ENCODE assay signal across 8 mouse cellular contexts in the genomic region with DNA sequence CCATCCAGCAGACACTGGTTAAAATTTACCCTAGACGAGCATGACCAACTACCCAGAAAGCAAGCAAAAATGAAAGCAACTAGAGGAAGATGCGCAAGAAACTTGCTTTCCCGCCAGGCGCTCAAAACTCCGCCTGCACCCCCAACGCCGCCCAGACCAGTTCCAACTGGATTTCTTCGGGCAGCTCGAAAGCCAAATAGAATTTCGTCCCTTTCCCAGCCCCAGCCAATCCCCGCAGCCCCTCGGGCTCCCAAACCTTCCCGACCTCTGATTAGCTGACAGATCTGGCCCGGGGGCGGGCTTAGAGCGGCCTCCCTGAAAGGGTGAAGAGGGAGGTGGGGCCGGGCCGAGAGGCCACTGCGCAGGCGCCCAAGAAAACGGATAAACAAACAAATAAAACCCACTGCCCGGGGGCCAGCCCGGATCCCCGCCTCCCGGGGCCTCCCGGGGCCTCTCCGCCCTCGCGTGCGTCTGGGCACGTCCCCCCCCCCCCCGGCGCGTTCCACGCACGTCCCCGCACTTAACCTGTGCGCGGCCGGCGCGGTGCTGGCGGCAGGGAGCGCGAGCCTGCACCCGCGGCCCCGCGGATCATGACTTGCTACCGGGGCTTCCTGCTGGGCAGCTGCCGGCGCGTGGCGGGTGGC. TPM values are rescaled to one million over a fixed set of nuclear protein-coding genes. Genes with fewer than 3 reads are reported as not detected.
DNase-seq lines count a peak whose midpoint lies in the region; ATAC-seq and TF ChIP-seq lines count a peak whose summit lies in the region.

A gene (plus strand): TSS at position 349 of the 644 bp plus-strand sequence.

- no peak for TF ChIP-seq CTCF in E14TG2a.4 (conservative IDR thresholded peaks at IDR 0.05; ENCODE audit: low read length)
- TF ChIP-seq CTCF in heart, postnatal 0 days (IDR thresholded peaks at IDR 0.05; ENCODE audit: low read depth) = no peak
- no peak for TF ChIP-seq CTCF in testis, adult 2 months (IDR thresholded peaks at IDR 0.05; ENCODE audit: control insufficient read depth, insufficient read depth, insufficient replicate concordance, low read depth, low read length)

- H3K9me3 ChIP-seq in E14TG2a.4 (ENCODE audit: low read length) = no peaks in the 10 kb centered on the region
- H3K9me3 ChIP-seq in forebrain, embryonic 12.5 days = no peaks in the 10 kb centered on the region
- H3K9me3 ChIP-seq in heart, postnatal 0 days (replicated peaks; ENCODE audit: control insufficient read depth, low read length) = no peaks in the 10 kb centered on the region
- H3K9me3 ChIP-seq in liver, embryonic 16.5 days (replicated peaks; ENCODE audit: control insufficient read depth, low read length) = no peaks in the 10 kb centered on the region
- no peaks in the 10 kb centered on the region for H3K9me3 ChIP-seq in neural tube, embryonic 13.5 days

- TF ChIP-seq EP300 in heart, postnatal 0 days (IDR thresholded peaks at IDR 0.05; ENCODE audit: low read depth) = peak; percentile 49

- H3K4me3 ChIP-seq in E14TG2a.4 (replicated peaks; ENCODE audit: low read length) = peak within 1 kb of the TSS; percentile 90
- H3K4me3 ChIP-seq in forebrain, embryonic 12.5 days (replicated peaks) = peak within 1 kb of the TSS; percentile 81
- H3K4me3 ChIP-seq in heart, postnatal 0 days (ENCODE audit: low read depth, low read length) = peak within 1 kb of the TSS; percentile 89
- peak within 1 kb of the TSS; percentile 100 for H3K4me3 ChIP-seq in liver, embryonic 16.5 days (ENCODE audit: low read depth, low read length)
- peak within 1 kb of the TSS; percentile 92 for H3K4me3 ChIP-seq in neural tube, embryonic 13.5 days
- H3K4me3 ChIP-seq in testis, adult 2 months (ENCODE audit: control insufficient read depth, low read depth, low read length) = peak within 1 kb of the TSS; percentile 92

- peaks cover 10% of the 10 kb centered on the region; the same call in 1 of the 2 replicates for H3K36me3 ChIP-seq in E14TG2a.4 (ENCODE audit: insufficient read depth, low read length)
- H3K36me3 ChIP-seq in forebrain, embryonic 12.5 days (replicated peaks) = no peaks in the 10 kb centered on the region
- no peaks in the 10 kb centered on the region for H3K36me3 ChIP-seq in heart, postnatal 0 days (replicated peaks; ENCODE audit: control insufficient read depth, insufficient read depth, low read length)
- no peaks in the 10 kb centered on the region for H3K36me3 ChIP-seq in liver, embryonic 16.5 days (ENCODE audit: control insufficient read depth, insufficient read depth)
- H3K36me3 ChIP-seq in neural tube, embryonic 13.5 days = no peaks in the 10 kb centered on the region
- no peaks in the 10 kb centered on the region for H3K36me3 ChIP-seq in testis, adult 2 months (ENCODE audit: control insufficient read depth, insufficient read depth, low read length)

- peak within 1 kb of the TSS; percentile 86 for H3K27ac ChIP-seq in forebrain, embryonic 12.5 days
- peak within 1 kb of the TSS; percentile 96 for H3K27ac ChIP-seq in heart, postnatal 0 days (ENCODE audit: low read depth)
- H3K27ac ChIP-seq in liver, embryonic 16.5 days (ENCODE audit: low read length) = peak within 1 kb of the TSS; percentile 98
- peak within 1 kb of the TSS; percentile 92 for H3K27ac ChIP-seq in neural tube, embryonic 13.5 days (replicated peaks)
- peak within 1 kb of the TSS; percentile 74 for H3K27ac ChIP-seq in testis, adult 2 months (ENCODE audit: control insufficient read depth, insufficient read depth, low read depth, low read length)

- no peak; the same call in 1 of the 2 replicates for TF ChIP-seq POLR2A in testis, adult 2 months (IDR thresholded peaks at IDR 0.05; ENCODE audit: control insufficient read depth, low read depth, low read length)

- no peaks in the 10 kb centered on the region for H3K27me3 ChIP-seq in E14TG2a.4 (ENCODE audit: insufficient read depth, low read length)
- H3K27me3 ChIP-seq in forebrain, embryonic 12.5 days = no peaks in the 10 kb centered on the region
- H3K27me3 ChIP-seq in heart, postnatal 0 days (ENCODE audit: control insufficient read depth, insufficient read depth, low read length) = no peaks in the 10 kb centered on the region
- H3K27me3 ChIP-seq in liver, embryonic 16.5 days (ENCODE audit: control insufficient read depth, insufficient read depth, low read depth, low read length) = no peaks in the 10 kb centered on the region
- no peaks in the 10 kb centered on the region for H3K27me3 ChIP-seq in neural tube, embryonic 13.5 days
- no peaks in the 10 kb centered on the region for H3K27me3 ChIP-seq in testis, adult 2 months (ENCODE audit: control insufficient read depth, insufficient read depth, low read length)

- peak within 1 kb of the TSS; percentile 79 for H3K9ac ChIP-seq in forebrain, embryonic 12.5 days
- H3K9ac ChIP-seq in heart, postnatal 0 days (replicated peaks; ENCODE audit: low read depth, low read length) = peak within 1 kb of the TSS; percentile 93
- peak within 1 kb of the TSS; percentile 100 for H3K9ac ChIP-seq in liver, embryonic 16.5 days (ENCODE audit: low read depth, low read length)
- H3K9ac ChIP-seq in neural tube, embryonic 13.5 days = peak within 1 kb of the TSS; percentile 91

- peaks cover 56% of the 10 kb centered on the region for H3K4me1 ChIP-seq in E14TG2a.4 (replicated peaks; ENCODE audit: low read depth, low read length)
- H3K4me1 ChIP-seq in forebrain, embryonic 12.5 days = peaks cover 41% of the 10 kb centered on the region
- peaks cover 33% of the 10 kb centered on the region for H3K4me1 ChIP-seq in heart, postnatal 0 days (ENCODE audit: control insufficient read depth, insufficient read depth)
- peaks cover 29% of the 10 kb centered on the region for H3K4me1 ChIP-seq in liver, embryonic 16.5 days (ENCODE audit: control insufficient read depth, low read depth, low read length)
- peaks cover 43% of the 10 kb centered on the region for H3K4me1 ChIP-seq in neural tube, embryonic 13.5 days (replicated peaks)
- H3K4me1 ChIP-seq in testis, adult 2 months (ENCODE audit: control insufficient read depth, insufficient read depth, low read length) = peaks cover 13% of the 10 kb centered on the region

- H3K4me2 ChIP-seq in forebrain, embryonic 12.5 days = peak within 1 kb of the TSS; percentile 70
- peak within 1 kb of the TSS; percentile 93 for H3K4me2 ChIP-seq in heart, postnatal 0 days (ENCODE audit: low read depth, low read length)
- peak within 1 kb of the TSS; percentile 89 for H3K4me2 ChIP-seq in liver, embryonic 16.5 days (ENCODE audit: low read depth, low read length)
- H3K4me2 ChIP-seq in neural tube, embryonic 13.5 days = peak within 1 kb of the TSS; percentile 72

- peak; percentile 99 for DNase-seq in c-Kit-positive CD71-positive TER-119-positive erythroid progenitor cells, embryonic 14.5 days (ENCODE audit: low spot score)
- DNase-seq in heart, postnatal 0 days (ENCODE audit: low spot score) = peak; percentile 99
- DNase-seq in kidney, postnatal 4 days = peak; percentile 99

- ATAC-seq in forebrain, embryonic 12.5 days (ENCODE audit: low FRiP score) = peak; percentile 99
- peak; percentile 98 for ATAC-seq in heart, postnatal 0 days (ENCODE audit: insufficient read depth, low read depth)
- peak; percentile 91 for ATAC-seq in liver, embryonic 16.5 days (ENCODE audit: low read depth)
- ATAC-seq in neural tube, embryonic 13.5 days (ENCODE audit: low read depth) = peak; percentile 99

- WGBS in forebrain, embryonic 12.5 days = under 1% methylated on average over 54 of the region's 54 CpGs
- WGBS in heart, postnatal 0 days = under 1% methylated on average over 38 of the region's 54 CpGs
- WGBS in liver, embryonic 16.5 days (ENCODE audit: insufficient replicate concordance) = under 1% methylated on average over 37 of the region's 54 CpGs
- under 1% methylated on average over 28 of the region's 54 CpGs for WGBS in neural tube, embryonic 13.5 days

RNA-seq across cellular contexts. Expression of the gene that starts here (rescaled TPM):
- 32.0 and 34.9 TPM in 2 replicates for polyA plus RNA-seq in forebrain, embryonic 12.5 days (2016; fragmentation: Nextera tagmentation; extraction: Ambion mirVana)
- total RNA-seq in heart, postnatal 0 days (2014; rRNA removed; ENCODE audit: low replicate concordance) = 41.6 and 77.7 TPM in 2 replicates
- polyA plus RNA-seq in heart, postnatal 0 days (2015; fragmentation: Nextera tagmentation; extraction: Ambion mirVana) = 33.4 and 33.8 TPM in 2 replicates
- 85.7 and 88.8 TPM in 2 replicates for polyA plus RNA-seq in liver, embryonic 16.5 days (2015; fragmentation: Nextera tagmentation; extraction: Ambion mirVana)
- 28.4 and 34.4 TPM in 2 replicates for polyA plus RNA-seq in neural tube, embryonic 13.5 days (2015; fragmentation: Nextera tagmentation; extraction: Ambion mirVana)
- polyA plus RNA-seq in testis, adult 2 months (2012; rRNA removed) = 33.2 and 38.8 TPM in 2 replicates

Comparison
In these comparisons a context has a peak if more than half of its experiments do, and no peak if none do; other contexts are left out.
1. Peak in every context shown above with its lines: DNase-seq, ATAC-seq, H3K4me3 ChIP-seq and H3K27ac ChIP-seq.